Mouse (Mus musculus) heart, postnatal 0 days (tissue): ENCODE measurements at regions not wholly inside any gene's neighbourhood (a gene's known extent, or its start where the extent isn't known, plus 50 kb on each side); places are given as distances from the start of the nearest gene placed in this dataset.
"Not testable (repeated sequence)": the region's sequence is repeated elsewhere in the genome, so short reads cannot be mapped to it uniquely, and the experiment has no call there.

Experiments
- ATAC-seq: fragments of 200-750 bp; cut with Nextera tagmentation; 2 replicates; pipeline ENCODE4 v1.8.0; 2017; ENCODE audit warnings: low read depth, moderate number of reproducible peaks, moderate library complexity; ENCODE audit not compliant: insufficient read depth
- DNase-seq: peaks from one replicate; pipeline ENCODE4 v3.0.0-alpha.2; 2016; ENCODE audit warnings: low spot score
- H3K27ac ChIP-seq: fragments of 300-500 bp; sonication (generic); 2 replicates; pipeline ENCODE4 v1.5.1; 2014; ENCODE audit warnings: low read depth, mild to moderate bottlenecking
- H3K27me3 ChIP-seq: fragments of 300-500 bp; sonication (generic); 2 replicates; pipeline ENCODE4 v1.6.1; 2014; ENCODE audit warnings: low read length, mixed read lengths; ENCODE audit not compliant: control insufficient read depth, insufficient read depth
- H3K36me3 ChIP-seq: fragments of 300-500 bp; sonication (generic); replicated peaks from 2 replicates; pipeline ENCODE4 v1.6.1; 2014; ENCODE audit warnings: low read length, mixed read lengths; ENCODE audit not compliant: control insufficient read depth, insufficient read depth
- H3K4me1 ChIP-seq: fragments of 300-500 bp; sonication (generic); 2 replicates; pipeline ENCODE4 v1.6.1; 2014; ENCODE audit warnings: antibody characterized with exemption; ENCODE audit not compliant: control insufficient read depth, insufficient read depth
- H3K4me2 ChIP-seq: fragments of 300-500 bp; sonication (generic); 2 replicates; pipeline ENCODE4 v1.6.1; 2014; ENCODE audit warnings: low read depth, mild to moderate bottlenecking, low read length, moderate library complexity
- H3K4me3 ChIP-seq: fragments of 300-500 bp; sonication (generic); 2 replicates; pipeline ENCODE4 v1.5.1; 2014; ENCODE audit warnings: low read depth, low read length
- H3K9ac ChIP-seq: fragments of 300-500 bp; sonication (generic); replicated peaks from 2 replicates; pipeline ENCODE4 v1.6.1; 2014; ENCODE audit warnings: low read depth, low read length, mixed read lengths
- H3K9me3 ChIP-seq: fragments of 300-500 bp; sonication (generic); replicated peaks from 2 replicates; pipeline ENCODE4 v1.6.1; 2016; ENCODE audit warnings: low read length; ENCODE audit not compliant: control insufficient read depth
- CTCF ChIP-seq: IDR thresholded peaks from 2 replicates; pipeline ENCODE4 v1.5.1; 2016; ENCODE audit warnings: antibody characterized with exemption, control low read depth, low read depth
- EP300 ChIP-seq: IDR thresholded peaks from 2 replicates; pipeline ENCODE4 v1.6.1; 2016; ENCODE audit warnings: antibody characterized with exemption, low read depth
- WGBS: fragments of 180-500 bp; shearing (Covaris S2); extraction: QIAGEN DNeasy Blood & Tissue Kit; methylation state at CpG from one replicate; pipeline ENCODE4 v1.1.7; 2014; 5-methylcytosine and 5-hydroxymethylcytosine counted together

DNA sequence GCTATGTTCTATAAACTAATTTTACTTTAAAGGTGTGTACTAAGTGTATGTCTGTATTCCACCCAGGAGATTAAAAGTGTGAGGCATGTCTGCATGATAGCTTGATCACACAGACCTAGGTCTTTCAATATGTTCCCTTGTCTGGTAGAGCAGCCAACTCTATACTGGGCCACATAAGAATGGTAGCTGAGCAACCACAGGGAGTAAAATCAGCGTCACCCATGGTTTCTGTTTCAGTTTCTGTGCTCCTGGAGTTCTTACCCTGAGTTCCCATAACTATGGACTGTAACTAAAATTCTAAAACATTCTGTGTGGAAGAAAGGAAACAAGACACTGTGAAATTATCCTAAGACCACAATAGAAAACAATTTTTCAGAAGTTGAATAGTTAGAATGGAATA lies 102.8 kb upstream of the Thsd7a start:
- H3K27ac ChIP-seq, result no peak overlapping the region
- H3K9me3 ChIP-seq, result no peaks in the 10 kb centered on the region
- DNase-seq (no peak), ATAC-seq (no peak)
- H3K4me2 ChIP-seq, result no peak overlapping the region
- H3K4me1 ChIP-seq, result no peaks in the 10 kb centered on the region
- 89% methylated on average over 1 of the region's 1 CpGs for WGBS
- H3K36me3 ChIP-seq, result no peaks in the 10 kb centered on the region
- H3K27me3 ChIP-seq, result no peaks in the 10 kb centered on the region
- H3K4me3 ChIP-seq, result no peak overlapping the region
- no peak for TF ChIP-seq CTCF
- no peak for TF ChIP-seq EP300
- no peak overlapping the region for H3K9ac ChIP-seq

- 79% methylated on average over 3 of the region's 3 CpGs for WGBS
- not testable (repeated sequence) for H3K27me3 ChIP-seq, H3K4me3 ChIP-seq, H3K9me3 ChIP-seq, H3K36me3 ChIP-seq, DNase-seq, H3K4me2 ChIP-seq, H3K27ac ChIP-seq, ATAC-seq, H3K9ac ChIP-seq, H3K4me1 ChIP-seq
Measured at GRCm38 (mm10) chr6:12835079-12835478, 85.9 kb upstream of the Thsd7a start.

DNA sequence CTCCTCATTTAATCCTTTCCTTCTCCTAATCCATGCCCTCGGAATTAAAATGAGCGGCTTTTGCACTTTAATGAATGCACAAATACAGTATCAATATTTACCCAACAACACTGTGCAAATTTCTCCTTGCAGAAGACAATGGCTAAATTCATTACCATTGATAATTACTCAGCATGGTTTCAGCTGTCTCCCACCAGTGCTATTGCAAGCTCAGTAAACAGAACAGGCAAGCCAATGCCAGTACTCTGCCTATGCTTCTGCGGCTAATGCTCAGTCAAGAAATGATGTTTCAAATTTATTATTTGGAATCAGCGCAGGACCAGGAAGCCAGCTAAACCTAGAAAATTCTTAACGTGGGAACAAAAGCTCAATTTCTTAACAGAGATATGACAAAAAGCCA lies 84.1 kb upstream of the Thsd7a start:
- Histone ChIP-seq H3K4me3 (no peak overlapping the region), H3K4me2 (no peak overlapping the region), H3K27ac (no peak overlapping the region), H3K9ac (no peak overlapping the region), H3K4me1 (no peaks in the 10 kb centered on the region), H3K36me3 (no peaks in the 10 kb centered on the region), H3K27me3 (no peaks in the 10 kb centered on the region), H3K9me3 (no peaks in the 10 kb centered on the region)
- DNase-seq, result no peak
- no peak for ATAC-seq
- TF ChIP-seq EP300 (no peak), CTCF (no peak)
- 70% methylated on average over 5 of the region's 5 CpGs for WGBS

- no peaks in the 10 kb centered on the region for H3K4me1 ChIP-seq
- no peak overlapping the region for H3K4me3 ChIP-seq
- no peaks in the 10 kb centered on the region for H3K36me3 ChIP-seq
- H3K27ac ChIP-seq, result no peak overlapping the region
- DNase-seq (no peak), ATAC-seq (no peak)
- no peak overlapping the region for H3K9ac ChIP-seq
- no peak overlapping the region for H3K4me2 ChIP-seq
- H3K27me3 ChIP-seq, result no peaks in the 10 kb centered on the region
- no peaks in the 10 kb centered on the region for H3K9me3 ChIP-seq
- TF ChIP-seq CTCF (no peak), EP300 (no peak)
Measured at GRCm38 (mm10) chr6:12831916-12832315, 82.7 kb upstream of the Thsd7a start.

DNA sequence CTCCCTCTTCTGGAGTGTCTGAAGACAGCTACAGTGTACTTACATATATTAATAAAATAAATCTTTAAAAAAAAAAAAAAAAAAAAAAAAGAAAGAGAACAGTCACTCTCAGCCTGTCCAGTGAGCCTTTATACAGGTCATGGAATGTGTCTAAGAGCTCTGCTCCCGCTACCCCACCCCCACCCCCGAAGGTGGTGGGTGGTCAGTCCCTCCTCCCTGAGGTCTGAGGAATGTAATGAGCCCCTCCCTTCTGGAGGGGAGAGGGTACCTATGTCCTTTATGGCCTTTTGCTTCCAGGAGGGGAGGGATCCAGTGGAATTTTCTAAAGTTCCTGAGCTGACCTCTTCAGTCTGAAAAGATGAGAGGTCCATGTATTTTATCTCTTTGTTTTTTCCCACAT lies 82.3 kb upstream of the Thsd7a start:
- no peak overlapping the region for H3K9ac ChIP-seq
- H3K4me3 ChIP-seq, result no peak overlapping the region
- TF ChIP-seq EP300, result no peak
- no peak for TF ChIP-seq CTCF
- H3K27ac ChIP-seq, result no peak overlapping the region
- ATAC-seq, result no peak
- no peaks in the 10 kb centered on the region for H3K27me3 ChIP-seq
- no peak overlapping the region for H3K4me2 ChIP-seq
- WGBS, result 70% methylated on average over 2 of the region's 2 CpGs
- H3K36me3 ChIP-seq, result no peaks in the 10 kb centered on the region
- H3K9me3 ChIP-seq, result no peaks in the 10 kb centered on the region
- no peaks in the 10 kb centered on the region for H3K4me1 ChIP-seq
- no peak for DNase-seq

DNA sequence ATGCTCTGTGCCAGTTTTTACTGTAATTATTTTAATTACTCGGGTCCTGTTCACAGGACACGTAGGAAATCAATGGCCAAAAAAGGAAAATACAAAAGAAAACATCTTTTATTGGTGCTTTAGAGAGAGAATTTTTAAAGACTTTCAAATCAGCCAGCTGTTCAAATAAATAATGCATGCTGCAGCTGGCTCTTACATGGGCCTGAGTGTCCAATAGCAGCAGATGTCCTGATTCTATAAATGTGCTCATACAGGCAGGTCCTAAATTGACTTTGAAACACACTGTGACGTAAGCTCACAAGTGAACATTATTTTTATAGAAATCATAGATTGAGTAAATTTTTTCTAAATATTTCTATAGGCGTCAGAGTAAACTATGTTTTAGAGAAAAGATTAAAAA lies 78.5 kb upstream of the Thsd7a start:
- no peak overlapping the region for H3K4me3 ChIP-seq
- no peak overlapping the region for H3K4me2 ChIP-seq
- TF ChIP-seq EP300 (no peak), CTCF (no peak)
- H3K9ac ChIP-seq, result no peak overlapping the region
- H3K27me3 ChIP-seq, result no peaks in the 10 kb centered on the region
- 71% methylated on average over 4 of the region's 4 CpGs for WGBS
- no peaks in the 10 kb centered on the region for H3K9me3 ChIP-seq
- no peak for ATAC-seq
- no peaks in the 10 kb centered on the region for H3K4me1 ChIP-seq
- H3K27ac ChIP-seq, result no peak overlapping the region
- no peak for DNase-seq
- H3K36me3 ChIP-seq, result no peaks in the 10 kb centered on the region
